10 mouse cellular contexts compared by ENCODE assay signal in the genomic region with DNA sequence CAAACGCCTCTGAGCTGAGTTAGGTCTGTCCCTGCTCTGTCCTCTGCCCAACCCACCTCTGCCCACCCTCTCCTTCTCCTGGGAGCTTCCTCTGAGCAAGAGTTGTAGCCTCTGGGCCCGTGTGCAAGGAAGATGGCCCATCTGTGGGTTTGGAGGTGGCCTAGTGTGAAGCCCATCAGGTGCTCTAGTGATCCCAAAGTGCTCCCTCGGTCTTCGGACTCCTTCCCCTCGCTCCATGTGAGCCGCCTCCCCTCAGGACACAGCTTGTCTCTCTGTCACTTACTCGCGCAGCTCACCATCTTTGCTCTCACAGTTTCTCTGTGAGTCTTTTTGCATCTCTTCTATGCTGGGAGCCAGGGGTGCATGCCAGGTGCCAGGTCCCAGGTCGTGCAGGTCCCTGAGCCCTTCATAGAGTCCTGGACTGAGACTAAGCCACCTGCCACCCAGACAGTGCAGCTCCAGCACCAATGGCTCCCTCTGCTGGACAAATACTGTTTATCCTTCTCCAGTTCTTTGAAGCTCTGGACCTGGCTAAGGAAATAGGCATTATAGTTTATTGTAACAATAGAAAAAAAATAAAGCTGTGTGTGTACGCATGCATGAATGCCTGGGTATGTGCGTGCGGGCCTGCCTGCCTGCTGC. TPM values are rescaled to one million over a fixed set of nuclear protein-coding genes. Genes with fewer than 3 reads are reported as not detected.
A peak's percentile ranks its signal among the peaks of the same experiment; 100 is the strongest.
DNase-seq lines count a peak whose midpoint lies in the region; ATAC-seq and TF ChIP-seq lines count a peak whose summit lies in the region.
"Had no signal": no experiment of that assay in that cellular context is flagged by ENCODE, and none has a peak within 500 bp of the region (broad histone marks: within the 10 kb centered on the region; RNA-seq: fewer than 3 reads in every experiment).

No protein-coding gene starts in this region.

- no peak overlapping the region for H3K4me3 ChIP-seq in cortical plate, adult 2 months (ENCODE audit: insufficient read depth, low read length)
- no peak overlapping the region for H3K4me3 ChIP-seq in limb, embryonic 10.5 days
- no peak overlapping the region for H3K4me3 ChIP-seq in midbrain, embryonic 14.5 days (replicated peaks; ENCODE audit: low read depth, low read length)
- H3K4me3 ChIP-seq: embryonic facial prominence, embryonic 15.5 days; neural tube, embryonic 12.5 days had no signal

- H3K36me3 ChIP-seq in limb, embryonic 10.5 days, result no peaks in the 10 kb centered on the region
- H3K36me3 ChIP-seq in midbrain, embryonic 14.5 days (ENCODE audit: control insufficient read depth, insufficient read depth, low read length), result peaks cover 3% of the 10 kb centered on the region; the same call in 1 of the 2 replicates
- H3K36me3 ChIP-seq: embryonic facial prominence, embryonic 15.5 days; neural tube, embryonic 12.5 days had no signal

- no peak overlapping the region for H3K4me2 ChIP-seq in midbrain, embryonic 14.5 days (ENCODE audit: low read length)
- H3K4me2 ChIP-seq: embryonic facial prominence, embryonic 15.5 days; neural tube, embryonic 12.5 days had no signal

- no peak overlapping the region for H3K9ac ChIP-seq in midbrain, embryonic 14.5 days (replicated peaks; ENCODE audit: low read length)
- H3K9ac ChIP-seq: embryonic facial prominence, embryonic 15.5 days; neural tube, embryonic 12.5 days had no signal

- TF ChIP-seq POLR2A in cortical plate, adult 2 months (IDR thresholded peaks at IDR 0.05; ENCODE audit: extremely low read depth, insufficient read depth, low read length), result no peak

- WGBS in limb, embryonic 10.5 days, result 62% methylated on average over 12 of the region's 12 CpGs
- WGBS in midbrain, embryonic 14.5 days, result 62% methylated on average over 12 of the region's 12 CpGs

- TF ChIP-seq CTCF in cortical plate, adult 2 months (IDR thresholded peaks at IDR 0.05; ENCODE audit: extremely low read depth, insufficient read depth, low read length), result peak; percentile 79

- H3K27ac ChIP-seq in cortical plate, adult 2 months (ENCODE audit: insufficient read depth, low read length), result no peak overlapping the region
- no peak overlapping the region for H3K27ac ChIP-seq in limb, embryonic 10.5 days
- H3K27ac ChIP-seq in midbrain, embryonic 14.5 days (replicated peaks; ENCODE audit: low read depth, low read length), result no peak overlapping the region
- H3K27ac ChIP-seq: embryonic facial prominence, embryonic 15.5 days; neural tube, embryonic 12.5 days had no signal

- peak; percentile 46 for DNase-seq in layer of hippocampus, adult 9-11 months
- no peak for DNase-seq in layer of hippocampus, adult 8-10 months (ENCODE audit: low spot score in 2 of 2)
- peak; percentile 71 for DNase-seq in R1 (ENCODE audit: low read depth, low spot score)
- peak; percentile 56 for DNase-seq in limb, embryonic 10.5 days (ENCODE audit: low spot score)
- DNase-seq in midbrain, embryonic 14.5 days, result peak; percentile 88

- H3K4me1 ChIP-seq in cortical plate, adult 2 months (ENCODE audit: control insufficient read depth, insufficient read depth, low read length), result no peaks in the 10 kb centered on the region
- H3K4me1 ChIP-seq in limb, embryonic 10.5 days, result peaks cover 36% of the 10 kb centered on the region
- H3K4me1 ChIP-seq in midbrain, embryonic 14.5 days (ENCODE audit: control insufficient read depth, insufficient read depth, low read length), result peaks cover 4% of the 10 kb centered on the region; the same call in 1 of the 2 replicates
- H3K4me1 ChIP-seq: embryonic facial prominence, embryonic 15.5 days had no signal

- peak; percentile 67 to 78; a peak in 3 of 4 replicates for ATAC-seq in hematopoietic stem cell, adult 5-6 weeks (replicated peaks in 1 of 2; ENCODE audit: insufficient read depth in 1 of 2, low FRiP score in 2 of 2, low TSS enrichment in 1 of 2, low read depth in 1 of 2, poor library complexity in 2 of 2, severe bottlenecking in 2 of 2)
- ATAC-seq in midbrain, embryonic 14.5 days (ENCODE audit: low FRiP score, low TSS enrichment), result no peak; the same call in 1 of the 2 replicates
- ATAC-seq in activated CD4-positive, CD25-positive, alpha-beta regulatory T cell, adult 4 months, result no peak

- no peaks in the 10 kb centered on the region for H3K9me3 ChIP-seq in limb, embryonic 10.5 days (replicated peaks)
- no peaks in the 10 kb centered on the region for H3K9me3 ChIP-seq in midbrain, embryonic 14.5 days (ENCODE audit: control insufficient read depth, low read length)
- H3K9me3 ChIP-seq: embryonic facial prominence, embryonic 15.5 days; neural tube, embryonic 12.5 days had no signal

- 0 out of 2 replicates have a peak, but pooled peaks cover 18% of the 10 kb centered on the region for H3K27me3 ChIP-seq in limb, embryonic 10.5 days (ENCODE audit: low read depth, poor library complexity, severe bottlenecking)
- H3K27me3 ChIP-seq in midbrain, embryonic 14.5 days (ENCODE audit: control insufficient read depth, insufficient read depth, low read length), result no peaks in the 10 kb centered on the region
- H3K27me3 ChIP-seq: neural tube, embryonic 12.5 days had no signal

RNA-seq across cellular contexts. Expression of a gene that starts 28.1 kb away (rescaled TPM):
- total RNA-seq in layer of hippocampus, adult 8-10 months (2022), result 10 to 100 TPM; 22.1 to 23.2 (median 22.3) TPM
- 24.4 and 26.2 TPM in 2 replicates for polyA plus RNA-seq in cortical plate, adult 2 months (2012; rRNA removed)
- total RNA-seq in hematopoietic stem cell, adult 5-6 weeks (2017), result 7.9 and 10.1 TPM in 2 replicates
- 20.1 and 28.0 TPM in 2 replicates for polyA plus RNA-seq in limb, embryonic 10.5 days (2016; fragmentation: Nextera tagmentation; extraction: Ambion mirVana)
- 35.9 and 41.1 TPM in 2 replicates for polyA plus RNA-seq in midbrain, embryonic 14.5 days (2014; fragmentation: Nextera tagmentation; extraction: Ambion mirVana)
- polyA plus RNA-seq in activated CD4-positive, CD25-positive, alpha-beta regulatory T cell, adult 4 months (2017; shearing (Covaris generic)), result 1 to 10 TPM; 4.2 to 4.6 TPM

RNA-seq across cellular contexts. Expression of a gene that starts 39.1 kb away (rescaled TPM):
- under 1 TPM in 1 of 4 experiments, not detected in 3; 0.14 TPM for total RNA-seq in layer of hippocampus, adult 8-10 months (2022)
- polyA plus RNA-seq in cortical plate, adult 2 months (2012; rRNA removed), result 0.04 TPM in 2 replicates
- total RNA-seq in hematopoietic stem cell, adult 5-6 weeks (2017), result not detected in 2 replicates
- 0.09 TPM in 1 of 2 replicates, not detected in the other for polyA plus RNA-seq in limb, embryonic 10.5 days (2016; fragmentation: Nextera tagmentation; extraction: Ambion mirVana)
- polyA plus RNA-seq in midbrain, embryonic 14.5 days (2014; fragmentation: Nextera tagmentation; extraction: Ambion mirVana), result 0.74 and 0.82 TPM in 2 replicates
- not detected for polyA plus RNA-seq in activated CD4-positive, CD25-positive, alpha-beta regulatory T cell, adult 4 months (2017; shearing (Covaris generic))
- polyA plus RNA-seq: embryonic facial prominence, embryonic 15.5 days had no signal

Comparison
In these comparisons a context has a peak if more than half of its experiments do, and no peak if none do; other contexts are left out.
1. DNase-seq: peak in layer of hippocampus, adult 9-11 months (single experiment), R1 (single experiment), limb, embryonic 10.5 days (single experiment) and midbrain, embryonic 14.5 days (single experiment); none in layer of hippocampus, adult 8-10 months (0 of 2).
2. ATAC-seq: peak in hematopoietic stem cell, adult 5-6 weeks (2 of 2); none in midbrain, embryonic 14.5 days (single experiment) and activated CD4-positive, CD25-positive, alpha-beta regulatory T cell, adult 4 months (single experiment).